Mouse (Mus musculus): ENCODE results near the gene Slc22a3. TPM values are rescaled to one million over a fixed set of nuclear protein-coding genes. Genes with fewer than 3 reads are reported as not detected.

Slc22a3 gene
- polyA plus RNA-seq (2012; rRNA removed) = 0.74 and 1.1 TPM in 2 replicates

- no peak for DNase-seq (ENCODE audit: low spot score)
These were observed at the start of gene Slc22a3 for GRCm38 (mm10) chr17:12507654-12508204. Slc22a3 (minus strand) TSS chr17:12507704.

DNA sequence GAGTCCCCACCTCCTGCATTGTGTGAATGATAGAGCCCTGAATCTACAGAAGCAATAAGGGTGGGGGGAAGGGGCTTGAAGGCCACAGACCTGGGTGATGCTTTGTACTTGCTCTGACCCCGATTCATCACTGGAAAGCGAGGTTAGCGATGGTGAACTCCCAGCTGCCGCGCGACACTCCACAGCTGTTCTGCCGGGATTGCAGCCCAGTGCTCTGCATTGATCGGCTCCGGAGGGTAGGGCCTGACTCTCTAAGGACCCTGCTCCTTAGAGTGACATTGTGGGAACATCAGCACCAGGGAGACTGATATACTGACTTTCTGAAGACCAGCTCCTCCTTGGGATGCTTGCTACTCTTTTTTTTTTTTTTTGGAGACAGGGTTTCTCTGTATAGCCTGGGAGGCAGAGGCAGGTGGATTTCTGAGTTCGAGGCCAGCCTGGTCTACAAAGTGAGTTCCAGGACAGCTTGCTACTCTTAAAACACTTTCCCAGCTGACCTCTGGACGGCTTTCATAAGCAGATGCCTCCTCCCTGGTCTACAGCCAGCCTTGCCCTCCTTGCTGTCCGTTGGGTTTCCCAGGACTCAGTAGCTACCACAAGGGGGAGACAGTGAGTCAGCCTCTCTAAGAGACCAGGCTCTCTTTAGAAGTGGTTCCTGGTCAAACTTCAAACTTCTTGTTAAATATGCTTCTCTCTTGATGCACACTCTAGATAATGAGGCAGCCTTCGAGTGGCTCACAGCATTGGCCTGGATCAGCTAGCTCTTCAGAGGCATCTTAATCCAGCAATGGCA is 27.0 kb upstream of the Slc22a3 start:
- no peak for DNase-seq (ENCODE audit: low spot score)

DNA sequence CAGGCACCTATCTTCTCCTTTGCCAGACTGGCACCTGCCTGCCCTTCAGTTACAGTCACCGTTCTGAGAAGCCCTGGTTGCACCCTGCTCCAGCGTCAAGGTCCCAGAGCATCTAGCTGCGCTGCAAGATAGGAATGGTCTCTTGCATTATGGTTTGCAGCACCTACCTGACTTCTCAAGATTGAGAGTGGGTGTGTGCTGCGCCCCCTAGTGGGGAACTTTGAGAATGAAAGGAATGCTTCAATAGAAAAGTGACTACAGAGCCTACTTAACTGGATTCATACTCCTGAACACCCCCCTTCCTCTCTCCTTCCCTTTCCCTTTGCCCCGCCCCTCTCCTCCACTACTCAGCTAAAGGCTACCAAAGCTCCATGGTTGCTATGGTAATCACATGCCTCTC is 24.6 kb upstream of the Slc22a3 start:
- no peak for DNase-seq (ENCODE audit: low spot score)

DNA sequence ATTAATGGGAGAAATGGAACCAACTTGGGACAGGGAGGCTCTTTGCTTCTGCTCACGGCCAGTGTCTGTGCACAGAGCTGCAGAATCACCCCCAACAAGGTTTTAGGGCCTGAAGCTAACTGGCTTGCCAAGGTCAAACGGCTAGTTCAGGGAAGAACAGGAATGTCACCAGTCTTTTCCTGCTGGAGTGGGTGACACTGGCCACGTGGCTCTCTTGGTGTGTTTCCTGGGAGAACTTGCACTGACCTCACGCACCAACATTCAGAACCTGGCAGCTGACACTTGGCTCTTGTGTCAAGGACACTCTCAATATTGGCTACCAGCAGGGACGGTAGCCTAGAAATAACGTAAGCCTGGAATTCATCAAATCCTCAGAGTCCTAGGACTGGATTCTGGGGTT is 22.6 kb upstream of the Slc22a3 start:
- no peak for DNase-seq (ENCODE audit: low spot score)

GRCm38 (mm10) chr17:12529384-12529985 is 22.0 kb upstream of the Slc22a3 start:
- no peak for DNase-seq (ENCODE audit: low spot score)

- DNase-seq (ENCODE audit: low spot score) = no peak
These were observed 11.6 kb upstream of the Slc22a3 start for GRCm38 (mm10) chr17:12519089-12519488.

DNA sequence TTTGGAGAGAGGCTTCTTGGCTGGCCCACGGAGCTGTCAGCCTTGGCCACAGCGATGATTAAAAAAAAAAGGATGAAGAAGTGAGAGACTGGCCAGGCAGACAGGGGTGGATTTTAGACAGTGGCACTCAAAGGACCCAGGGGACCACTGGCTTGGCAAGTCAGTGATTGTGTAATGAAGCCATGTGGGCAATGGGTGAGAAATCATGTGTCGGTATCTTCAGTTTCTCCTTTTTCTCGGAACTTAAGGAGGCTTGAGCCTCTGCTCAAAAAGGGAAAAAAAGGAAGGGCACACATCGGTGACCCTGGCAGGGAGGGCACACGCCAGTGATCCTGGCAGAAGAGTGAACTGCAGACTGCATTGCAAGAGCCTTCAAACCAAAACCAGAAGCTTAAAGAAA is 10.7 kb upstream of the Slc22a3 start:
- DNase-seq (ENCODE audit: low spot score) = no peak

DNA sequence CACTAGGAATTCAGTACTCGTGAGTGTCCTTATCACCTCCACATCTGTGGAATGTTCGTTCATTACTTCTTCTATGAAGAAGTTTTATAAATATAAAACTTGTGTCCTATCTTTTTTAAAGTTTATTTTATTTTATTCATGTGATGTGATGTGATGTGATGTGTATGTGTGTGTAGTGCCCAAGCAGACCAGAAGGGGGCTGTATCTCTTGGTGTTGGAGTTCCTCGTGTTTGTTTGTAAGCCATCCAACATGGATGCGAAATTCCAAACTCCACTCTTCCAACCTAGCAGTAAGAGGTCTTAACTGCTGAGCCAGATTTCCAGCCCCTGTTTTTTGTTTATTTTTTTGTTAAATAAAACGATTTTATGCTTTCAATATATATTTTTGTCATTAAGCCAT is 6.5 kb upstream of the Slc22a3 start:
- DNase-seq (ENCODE audit: low spot score) = no peak

DNA sequence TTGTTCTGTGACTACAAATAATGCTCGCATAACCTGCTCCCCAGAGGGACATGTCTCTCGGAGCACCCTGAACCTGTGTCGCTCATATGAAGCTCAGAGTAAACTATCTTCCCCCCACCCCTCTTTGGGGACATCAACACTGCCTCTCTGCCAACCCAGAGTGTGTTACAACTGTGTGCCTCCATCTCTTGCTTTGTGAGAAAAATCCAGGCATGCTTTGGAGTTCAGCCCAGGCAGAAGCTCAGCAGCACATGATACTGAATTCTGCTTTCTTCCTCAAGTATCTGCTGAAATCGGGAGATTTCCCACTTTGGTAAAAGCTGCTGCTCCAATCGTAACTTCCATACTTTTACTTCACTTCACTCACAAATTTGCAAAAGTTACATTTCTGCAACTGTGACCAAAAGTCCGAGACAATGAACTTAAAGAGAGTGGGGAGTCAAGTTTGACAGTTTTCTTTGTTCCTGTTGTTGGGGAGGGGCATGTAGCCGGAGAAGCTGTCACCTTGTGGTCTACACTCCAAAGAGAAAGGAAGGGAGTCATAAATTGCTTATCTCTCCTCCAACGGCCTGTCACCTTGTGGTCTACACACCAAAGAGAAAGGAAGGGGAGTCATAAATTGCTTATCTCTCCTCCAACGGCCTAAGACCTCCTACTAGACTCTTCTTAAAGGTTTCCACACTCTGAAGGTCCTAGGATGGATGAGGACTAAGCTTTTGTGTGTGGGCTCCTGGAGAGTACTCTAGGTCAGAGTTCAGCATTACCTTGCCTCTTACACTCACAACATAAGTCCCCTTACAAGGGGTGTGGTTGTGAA is 5.8 kb upstream of the Slc22a3 start:
- DNase-seq (ENCODE audit: low spot score) = no peak

DNA sequence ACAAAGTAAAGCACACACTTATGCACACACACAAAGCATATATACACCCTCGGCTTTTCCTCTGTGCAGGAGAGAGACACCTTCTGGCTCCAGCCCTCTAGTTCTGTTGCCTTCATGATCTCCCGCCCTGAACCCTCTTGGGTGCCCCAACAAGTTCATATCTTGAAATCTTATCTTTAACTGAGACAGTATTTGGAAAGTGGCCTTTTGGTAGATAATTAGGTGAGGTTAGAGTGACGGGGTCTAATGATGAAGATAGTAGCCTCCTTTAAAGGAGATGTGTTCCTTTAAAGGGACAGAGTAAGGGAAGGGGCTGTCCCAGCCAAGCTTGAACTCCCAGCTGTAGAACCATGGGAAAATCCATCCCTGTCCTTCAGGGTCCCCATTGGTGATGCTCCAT is 3.7 kb upstream of the Slc22a3 start:
- no peak for DNase-seq (ENCODE audit: low spot score)

- no peak for DNase-seq (ENCODE audit: low spot score)
These were observed 872 bp upstream of the Slc22a3 start for GRCm38 (mm10) chr17:12508376-12508775.

- peak; percentile 28 for DNase-seq (ENCODE audit: low spot score)
These were observed 471 bp downstream of the Slc22a3 start for GRCm38 (mm10) chr17:12506903-12507563.

DNA sequence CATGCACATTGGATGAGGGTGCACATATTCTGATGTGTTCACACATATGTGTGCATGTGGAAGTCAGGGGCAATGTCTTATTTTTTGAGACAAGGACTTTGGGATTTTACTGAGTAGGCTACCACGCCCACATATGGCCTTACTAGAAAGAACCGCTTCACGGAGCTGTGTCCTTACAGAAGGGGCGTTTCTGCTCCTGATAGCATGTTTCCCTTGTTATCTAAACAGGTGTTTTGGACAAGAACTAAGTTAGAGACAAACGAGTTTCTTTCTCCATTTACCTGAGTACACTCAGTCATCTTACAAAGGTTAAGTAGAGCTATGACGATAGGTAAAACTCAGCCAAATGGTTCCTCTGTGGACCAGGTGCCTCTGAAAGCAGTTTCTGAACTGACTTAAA is 1.8 kb downstream of the Slc22a3 start:
- no peak for DNase-seq (ENCODE audit: low spot score)

DNA sequence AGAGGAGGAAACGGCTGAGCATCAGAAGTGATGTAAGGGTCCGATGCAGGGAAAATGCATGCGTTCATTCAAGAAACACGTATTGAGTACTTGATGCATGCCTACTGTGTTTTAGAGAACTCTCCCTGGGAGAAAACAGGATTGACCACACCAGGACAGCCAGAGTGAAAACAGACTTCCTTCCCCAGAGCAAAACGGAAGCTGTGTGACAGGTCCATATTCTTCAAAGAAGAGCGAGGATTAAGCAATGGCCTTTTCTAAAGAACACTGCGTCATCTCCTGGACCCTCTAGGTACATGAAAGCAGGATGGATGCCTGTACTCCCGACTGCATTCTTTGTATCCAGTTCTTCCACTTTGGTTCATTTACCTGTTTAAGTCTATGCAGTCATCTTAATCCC is 8.1 kb downstream of the Slc22a3 start:
- no peak for DNase-seq (ENCODE audit: low spot score)

DNA sequence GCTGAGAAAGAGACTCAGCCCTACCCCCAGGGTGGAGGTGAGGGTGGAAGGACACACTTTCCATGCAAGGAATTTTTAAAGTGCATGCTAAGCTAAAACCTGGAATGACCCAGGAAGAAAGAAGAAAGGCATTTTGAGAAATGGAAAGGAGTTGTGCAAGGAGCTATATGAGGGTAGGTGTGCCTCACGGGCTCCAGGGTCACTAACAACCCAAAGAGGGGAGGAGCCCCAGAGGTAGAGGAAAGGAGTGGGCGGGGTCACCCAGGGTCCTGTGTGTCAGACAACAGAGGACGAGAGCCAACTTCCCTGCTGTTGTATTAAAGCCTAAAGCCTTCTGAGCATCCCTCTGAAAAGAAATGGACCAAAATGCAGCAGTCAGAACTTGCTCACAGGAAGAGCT is 11.9 kb downstream of the Slc22a3 start:
- no peak for DNase-seq (ENCODE audit: low spot score)

DNA sequence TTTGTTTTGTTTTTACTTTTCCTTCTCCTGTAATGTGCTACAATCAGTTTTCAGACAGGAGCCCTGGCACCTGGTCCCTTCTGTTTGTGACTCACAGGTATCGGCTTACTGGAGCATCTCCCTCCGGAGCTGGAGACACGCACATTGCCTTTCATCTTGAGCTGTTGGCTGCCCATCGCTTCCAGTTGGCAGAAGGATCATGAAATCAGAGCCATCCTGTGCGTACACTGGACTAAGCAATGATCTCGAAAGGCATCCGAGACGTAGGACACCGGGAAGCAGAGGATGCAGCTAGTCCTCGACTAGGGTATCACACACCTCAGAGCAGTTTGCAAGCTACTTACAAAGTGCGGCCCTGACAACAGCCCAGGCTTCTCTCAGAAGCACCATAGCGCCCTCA is 15.9 kb downstream of the Slc22a3 start:
- no peak for DNase-seq (ENCODE audit: low spot score)

GRCm38 (mm10) chr17:12489888-12490287 is 17.6 kb downstream of the Slc22a3 start:
- no peak for DNase-seq (ENCODE audit: low spot score)

DNA sequence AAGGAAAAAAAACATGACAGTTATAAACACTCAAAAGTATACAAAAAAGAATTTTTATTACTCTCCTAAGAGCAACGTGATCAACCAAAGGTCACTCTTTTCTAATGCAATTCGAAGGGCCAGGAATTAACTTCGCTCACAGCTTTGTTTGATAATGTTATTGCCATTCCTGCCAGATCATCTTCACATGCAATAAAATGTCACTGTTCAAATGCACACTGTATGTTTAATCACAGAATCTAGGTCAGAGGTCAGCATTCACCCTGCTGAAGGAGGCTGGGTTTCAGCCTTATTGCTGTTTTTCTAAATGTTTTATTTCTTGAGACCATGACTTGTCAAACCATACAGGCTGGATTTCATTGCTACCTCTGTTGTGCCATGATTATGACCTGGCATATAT is 21.8 kb downstream of the Slc22a3 start:
- no peak for DNase-seq (ENCODE audit: low spot score)

- DNase-seq (ENCODE audit: low spot score) = no peak
These were observed 28.1 kb downstream of the Slc22a3 start for GRCm38 (mm10) chr17:12479416-12479815.

GRCm38 (mm10) chr17:12474509-12475083 is 32.9 kb downstream of the Slc22a3 start:
- no peak for DNase-seq (ENCODE audit: low spot score)

DNA sequence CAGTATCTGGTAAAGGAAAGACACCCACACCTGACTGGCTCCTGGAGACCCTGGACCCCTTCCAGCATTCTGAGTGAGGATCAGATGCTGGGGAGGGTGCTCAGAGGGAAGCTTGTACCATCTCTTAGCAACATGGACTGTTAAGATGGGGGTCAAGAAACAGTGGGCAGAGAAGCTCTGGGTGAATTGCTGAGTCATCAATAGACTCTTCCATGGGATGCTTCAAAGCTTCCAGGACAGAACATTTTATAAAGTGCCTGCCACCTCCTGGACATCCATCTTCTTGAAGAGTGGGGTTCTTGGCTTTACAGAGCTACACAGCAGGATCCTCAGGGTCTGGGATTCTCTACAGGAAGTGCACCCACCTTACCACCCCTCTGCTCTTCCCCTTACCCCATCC is 35.0 kb downstream of the Slc22a3 start:
- no peak for DNase-seq (ENCODE audit: low spot score)

GRCm38 (mm10) chr17:12468745-12469144 is 38.8 kb downstream of the Slc22a3 start:
- no peak for DNase-seq (ENCODE audit: low spot score)

Data from urinary bladder, adult 2 months (tissue).